In the genomic region with DNA sequence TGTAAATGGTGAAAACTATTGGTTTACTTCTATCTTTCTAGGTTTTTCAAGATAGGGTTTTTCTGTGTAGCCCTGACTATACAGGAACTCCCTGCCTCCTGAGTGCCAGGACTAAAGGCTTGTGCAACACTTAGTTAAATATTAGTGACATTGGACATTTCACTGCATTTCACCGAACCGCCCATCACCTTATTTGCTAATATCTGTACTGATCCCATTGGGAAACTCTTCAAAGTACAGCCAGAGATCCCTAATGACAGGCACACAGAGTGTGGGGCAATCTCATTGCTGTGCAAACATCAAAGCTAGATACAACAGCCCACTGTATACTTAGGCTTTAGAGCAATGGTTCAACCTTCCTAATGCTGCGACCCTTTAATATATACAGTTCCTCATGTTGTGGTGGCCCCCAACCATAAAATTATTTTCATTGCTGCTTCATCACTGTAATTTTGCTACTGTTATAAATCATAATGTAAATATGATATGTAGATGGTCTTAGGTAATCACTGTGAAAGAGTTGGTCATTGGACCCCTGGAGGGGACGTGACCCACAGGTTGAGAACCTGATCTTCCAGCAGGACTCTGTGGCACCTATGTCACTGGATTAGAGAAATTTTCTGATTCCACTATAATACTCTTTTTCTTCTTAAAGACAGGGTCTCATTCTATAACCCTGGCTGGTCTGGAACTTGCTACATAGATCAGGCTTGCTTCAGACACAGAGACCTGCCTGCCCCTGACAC, we compare ENCODE assay signal across 16 mouse cellular contexts.
A peak's percentile ranks its signal among the peaks of the same experiment; 100 is the strongest.
DNase-seq lines count a peak whose midpoint lies in the region; ATAC-seq and TF ChIP-seq lines count a peak whose summit lies in the region.
"Had no signal": no experiment of that assay in that cellular context is flagged by ENCODE, and none has a peak within 500 bp of the region (broad histone marks: within the 10 kb centered on the region; RNA-seq: fewer than 3 reads in every experiment).

No protein-coding gene starts in this region.

- no peak overlapping the region for H3K9ac ChIP-seq in lung, postnatal 0 days (replicated peaks; ENCODE audit: low read depth)
- H3K9ac ChIP-seq in intestine, embryonic 14.5 days (ENCODE audit: low read length), result no peak overlapping the region
- H3K9ac ChIP-seq in liver, embryonic 11.5 days (ENCODE audit: low read depth, low read length), result no peak overlapping the region
- H3K9ac ChIP-seq: embryonic facial prominence, embryonic 13.5 days; forebrain, embryonic 15.5 days; kidney, embryonic 15.5 days; limb, embryonic 12.5 days had no signal

- H3K79me2 ChIP-seq in myocyte (ENCODE audit: control insufficient read depth, insufficient read depth), result peaks cover 100% of the 10 kb centered on the region

- no peak overlapping the region for H3K4me2 ChIP-seq in lung, postnatal 0 days (replicated peaks; ENCODE audit: low read depth, low read length)
- H3K4me2 ChIP-seq in intestine, embryonic 14.5 days (ENCODE audit: low read length), result no peak overlapping the region
- no peak overlapping the region for H3K4me2 ChIP-seq in liver, embryonic 11.5 days
- no peak overlapping the region for H3K4me2 ChIP-seq in myocyte (ENCODE audit: low read depth)
- H3K4me2 ChIP-seq: embryonic facial prominence, embryonic 13.5 days; forebrain, embryonic 15.5 days; kidney, embryonic 15.5 days; limb, embryonic 12.5 days had no signal

- 65% methylated on average over 4 of the region's 4 CpGs for WGBS in lung, postnatal 0 days
- WGBS in lung, adult 2 months, result 80% methylated on average over 4 of the region's 4 CpGs
- 74% methylated on average over 4 of the region's 4 CpGs for WGBS in intestine, embryonic 14.5 days
- WGBS in liver, embryonic 11.5 days, result 77% methylated on average over 4 of the region's 4 CpGs

- no peak overlapping the region for H3K4me3 ChIP-seq in lung, postnatal 0 days (ENCODE audit: low read depth, low read length)
- H3K4me3 ChIP-seq in lung, adult 2 months (replicated peaks; ENCODE audit: extremely low read depth, low read depth, low read length), result no peak overlapping the region
- no peak overlapping the region for H3K4me3 ChIP-seq in intestine, embryonic 14.5 days (ENCODE audit: low read depth, low read length)
- no peak overlapping the region for H3K4me3 ChIP-seq in liver, embryonic 11.5 days (ENCODE audit: low read depth, low read length)
- no peak overlapping the region for H3K4me3 ChIP-seq in myocyte
- H3K4me3 ChIP-seq: embryonic facial prominence, embryonic 13.5 days; forebrain, embryonic 15.5 days; kidney, embryonic 15.5 days; limb, embryonic 12.5 days had no signal

- ATAC-seq in lung, postnatal 0 days, result peak; percentile 37; the same call in 1 of the 2 replicates
- 0 out of 2 replicates have a peak, but pooled peaks have one; percentile 32 for ATAC-seq in intestine, embryonic 14.5 days (replicated peaks; ENCODE audit: low FRiP score, low TSS enrichment, low read depth)
- ATAC-seq in liver, embryonic 11.5 days (replicated peaks; ENCODE audit: low FRiP score), result peak; percentile 77
- no peak for ATAC-seq in megakaryocyte, adult 5-6 weeks (ENCODE audit: poor library complexity, severe bottlenecking)
- ATAC-seq: forebrain, embryonic 15.5 days had no signal

- TF ChIP-seq CTCF in lung, postnatal 0 days (IDR thresholded peaks at IDR 0.05), result no peak
- TF ChIP-seq CTCF in lung, adult 2 months (IDR thresholded peaks at IDR 0.05; ENCODE audit: insufficient read depth, low read length), result no peak

- H3K27ac ChIP-seq in lung, postnatal 0 days (ENCODE audit: low read length), result no peak overlapping the region
- H3K27ac ChIP-seq in intestine, embryonic 14.5 days (ENCODE audit: low read depth), result no peak overlapping the region
- H3K27ac ChIP-seq in liver, embryonic 11.5 days (ENCODE audit: low read depth, low read length), result no peak overlapping the region; the same call in 1 of the 2 replicates
- H3K27ac ChIP-seq: embryonic facial prominence, embryonic 13.5 days; forebrain, embryonic 15.5 days; kidney, embryonic 15.5 days; limb, embryonic 12.5 days had no signal

- no peak overlapping the region for H3ac ChIP-seq in myocyte (ENCODE audit: control insufficient read depth, insufficient read length)

- TF ChIP-seq EP300 in lung, postnatal 0 days (IDR thresholded peaks at IDR 0.05), result no peak

- no peaks in the 10 kb centered on the region for H3K4me1 ChIP-seq in lung, postnatal 0 days (ENCODE audit: insufficient read depth, low read depth, low read length)
- peaks cover 2% of the 10 kb centered on the region for H3K4me1 ChIP-seq in lung, adult 2 months (ENCODE audit: control insufficient read depth, insufficient read depth, low read length)
- H3K4me1 ChIP-seq in intestine, embryonic 14.5 days (replicated peaks; ENCODE audit: control insufficient read depth, insufficient read depth, low read length), result peaks cover 7% of the 10 kb centered on the region; the same call in 1 of the 2 replicates
- H3K4me1 ChIP-seq in liver, embryonic 11.5 days (replicated peaks; ENCODE audit: control insufficient read depth, insufficient read depth, low read length), result peaks cover 7% of the 10 kb centered on the region
- H3K4me1 ChIP-seq: limb, embryonic 12.5 days had no signal

- peak; percentile 24 for DNase-seq in lung, postnatal 0 days (ENCODE audit: low spot score)
- DNase-seq in lung, adult 2 months, result no peak
- no peak for DNase-seq in intestine, embryonic 14.5 days (ENCODE audit: low spot score)
- DNase-seq in liver, embryonic 11.5 days (ENCODE audit: low spot score), result no peak
- DNase-seq in testis, postnatal 10 days (ENCODE audit: low spot score), result no peak
- DNase-seq: adrenal gland, adult 8-10 months; cerebellum, postnatal 14 days; gastrocnemius, postnatal 36 days; retina, postnatal 1 day; right cerebral cortex, postnatal 4 days had no signal

- H3K9me3 ChIP-seq in lung, postnatal 0 days (ENCODE audit: low read length), result no peaks in the 10 kb centered on the region
- H3K9me3 ChIP-seq in intestine, embryonic 14.5 days (ENCODE audit: control insufficient read depth, low read length), result no peaks in the 10 kb centered on the region
- no peaks in the 10 kb centered on the region for H3K9me3 ChIP-seq in liver, embryonic 11.5 days (ENCODE audit: control insufficient read depth, low read length)
- H3K9me3 ChIP-seq: embryonic facial prominence, embryonic 13.5 days; forebrain, embryonic 15.5 days; kidney, embryonic 15.5 days; limb, embryonic 12.5 days had no signal

- no peaks in the 10 kb centered on the region for H3K27me3 ChIP-seq in lung, postnatal 0 days (replicated peaks; ENCODE audit: insufficient read depth, low read length)
- H3K27me3 ChIP-seq in intestine, embryonic 14.5 days (replicated peaks; ENCODE audit: control insufficient read depth, insufficient read depth, low read length), result no peaks in the 10 kb centered on the region
- H3K27me3 ChIP-seq in liver, embryonic 11.5 days (replicated peaks; ENCODE audit: control insufficient read depth, insufficient read depth, low read length), result no peaks in the 10 kb centered on the region
- no peaks in the 10 kb centered on the region for H3K27me3 ChIP-seq in myocyte (ENCODE audit: control insufficient read depth, insufficient read depth, insufficient read length)
- H3K27me3 ChIP-seq: embryonic facial prominence, embryonic 13.5 days; forebrain, embryonic 15.5 days; kidney, embryonic 15.5 days; limb, embryonic 12.5 days had no signal

- TF ChIP-seq POLR2A in lung, adult 2 months (IDR thresholded peaks at IDR 0.05; ENCODE audit: borderline replicate concordance, extremely low read depth, low read depth, low read length), result no peak
- TF ChIP-seq POLR2A in myocyte (IDR thresholded peaks at IDR 0.05; ENCODE audit: insufficient read length, low read depth), result peak; percentile 9

- no peaks in the 10 kb centered on the region for H3K36me3 ChIP-seq in lung, postnatal 0 days (ENCODE audit: insufficient read depth, low read length)
- peaks cover 29% of the 10 kb centered on the region; the same call in 1 of the 2 replicates for H3K36me3 ChIP-seq in intestine, embryonic 14.5 days (ENCODE audit: control insufficient read depth, insufficient read depth, low read length)
- H3K36me3 ChIP-seq in liver, embryonic 11.5 days (ENCODE audit: control insufficient read depth, insufficient read depth, low read length), result no peaks in the 10 kb centered on the region
- H3K36me3 ChIP-seq in myocyte (ENCODE audit: control insufficient read depth, insufficient read depth), result peaks cover 84% of the 10 kb centered on the region

TF ChIP-seq in myocyte, 11 proteins besides CTCF, POLR2A, EP300 and RAD21:
- TF ChIP-seq MYOG (IDR thresholded peaks at IDR 0.05; ENCODE audit: control insufficient read depth in 1 of 3, insufficient read depth in 1 of 3, insufficient read length in 2 of 3, low read depth in 2 of 3), result no peak
- TF ChIP-seq TCF3 (IDR thresholded peaks at IDR 0.05; ENCODE audit: insufficient read length, low read depth), result no peak
- TF ChIP-seq MYOD1 (IDR thresholded peaks at IDR 0.05; ENCODE audit: control insufficient read depth in 1 of 3, insufficient read length in 2 of 3, low read depth in 2 of 3), result no peak
- TF ChIP-seq MAX (IDR thresholded peaks at IDR 0.05; ENCODE audit: low read depth), result no peak
- TF ChIP-seq E2F4 (IDR thresholded peaks at IDR 0.05; ENCODE audit: insufficient read depth), result no peak
- no peak for TF ChIP-seq SRF (IDR thresholded peaks at IDR 0.05; ENCODE audit: control insufficient read depth, insufficient read length, low read depth)
- TF ChIP-seq USF1 (IDR thresholded peaks at IDR 0.05; ENCODE audit: low read depth), result no peak
- TF ChIP-seq TCF12 (IDR thresholded peaks at IDR 0.05; ENCODE audit: insufficient read depth, poor library complexity, severe bottlenecking), result no peak
- TF ChIP-seq CEBPB (IDR thresholded peaks at IDR 0.05; ENCODE audit: insufficient read depth, poor library complexity, severe bottlenecking), result no peak
- no peak for TF ChIP-seq POLR2AphosphoS2 (IDR thresholded peaks at IDR 0.05; ENCODE audit: insufficient read length, low read depth)
- TF ChIP-seq REST (IDR thresholded peaks at IDR 0.05; ENCODE audit: insufficient read depth, insufficient read length), result no peak
